Mouse (Mus musculus): ENCODE measurements around the gene Atrn.
A peak's percentile ranks its signal among the peaks of the same experiment; 100 is the strongest.

The Atrn gene

DNA sequence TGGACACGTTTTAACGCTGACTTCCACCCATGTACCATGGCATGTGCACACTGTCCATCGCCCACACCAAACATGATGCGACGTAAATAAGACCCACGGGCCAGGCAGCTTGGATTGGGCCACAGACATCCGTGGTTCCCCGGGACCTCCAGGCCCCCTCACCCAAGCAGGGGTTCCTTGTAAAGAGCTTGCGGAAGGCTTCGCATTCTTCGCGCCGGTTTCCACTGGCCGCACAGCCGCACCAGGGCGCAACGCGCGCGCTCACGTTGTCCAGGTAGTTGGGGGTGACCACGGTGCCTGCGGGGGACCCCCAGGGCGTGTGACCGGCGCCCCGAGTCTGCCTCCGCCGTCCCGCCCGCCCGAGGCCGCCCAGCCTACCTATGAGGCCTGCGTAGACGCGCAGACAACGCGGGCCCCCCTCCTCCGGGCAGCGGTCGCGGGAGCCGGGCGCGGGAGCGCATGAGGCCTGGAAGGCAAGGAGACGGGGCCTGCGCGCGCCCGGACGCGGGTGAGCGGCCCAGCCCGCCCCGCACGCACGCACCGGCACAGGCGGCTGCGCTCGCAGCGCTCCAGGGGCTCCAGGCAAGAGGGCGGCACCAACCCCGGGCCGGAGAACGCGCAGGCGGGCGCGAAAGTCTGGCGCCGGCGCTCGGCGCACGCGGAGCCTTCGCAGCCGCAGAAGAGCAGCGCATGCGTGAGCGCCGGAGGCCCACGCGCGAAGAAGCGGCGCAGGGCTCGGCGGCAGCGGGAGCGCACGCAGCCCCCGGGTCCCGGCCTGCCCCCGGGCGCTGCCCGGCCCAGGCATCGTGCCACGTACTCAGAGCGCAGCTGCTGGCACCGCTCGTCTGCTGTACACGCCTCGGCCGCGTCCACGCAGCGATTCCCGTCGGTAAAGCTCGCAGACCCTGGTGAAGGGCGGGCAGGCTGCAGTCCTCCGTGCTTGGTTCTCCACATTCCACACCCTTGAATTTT is 134.8 kb downstream of the Atrn start:
- DNase-seq (ENCODE audit: low spot score), result no peak

DNA sequence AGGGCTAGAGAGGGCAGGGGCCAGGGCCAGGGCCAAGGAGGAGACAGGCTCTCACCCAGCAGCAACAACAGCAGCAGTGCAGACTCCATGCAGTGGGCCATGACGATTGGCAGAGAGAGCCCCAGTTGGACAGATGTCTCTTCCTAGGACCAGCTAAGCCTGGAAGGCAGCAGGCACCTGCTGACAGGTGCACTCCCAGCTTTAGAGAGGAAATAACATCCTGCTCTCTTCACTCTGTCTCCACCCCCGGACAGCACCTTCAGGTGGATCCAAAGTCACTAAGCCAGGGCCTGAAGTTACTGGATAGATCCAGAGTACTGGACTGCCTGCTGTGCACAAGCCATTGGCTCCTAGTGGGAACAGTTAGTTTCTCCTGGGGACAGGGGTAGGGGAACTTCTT is 136.7 kb downstream of the Atrn start, which contains the start of gene Gfra4:
Gfra4 (minus strand) TSS at position 101 of the 400 bp plus-strand sequence.
- DNase-seq (ENCODE audit: low spot score), result no peak

DNA sequence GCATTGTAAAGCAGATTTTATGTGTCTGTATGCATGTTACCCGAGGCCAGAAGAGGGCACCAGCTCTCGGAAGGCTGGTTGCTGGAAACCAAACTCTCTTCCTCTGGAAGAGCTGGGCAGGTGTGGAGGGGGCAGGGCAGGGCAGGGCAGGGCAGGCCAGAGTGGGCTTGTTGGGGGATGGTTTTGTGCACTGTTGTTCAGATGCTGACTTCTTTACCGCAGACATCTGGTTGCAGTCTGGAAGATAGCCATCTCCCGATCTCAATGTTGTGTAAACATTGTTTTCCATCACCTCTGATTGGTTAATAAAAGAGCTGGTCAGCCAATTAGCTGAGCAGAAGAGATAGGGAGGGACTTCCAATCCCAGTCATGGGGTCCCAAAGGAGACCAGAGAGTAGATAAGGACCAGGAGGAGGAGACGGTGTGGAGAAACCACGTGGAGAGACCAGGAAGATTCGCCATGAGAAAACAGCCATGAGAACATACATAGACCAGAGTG is 138.1 kb downstream of the Atrn start:
- no peak for DNase-seq (ENCODE audit: low spot score)

DNA sequence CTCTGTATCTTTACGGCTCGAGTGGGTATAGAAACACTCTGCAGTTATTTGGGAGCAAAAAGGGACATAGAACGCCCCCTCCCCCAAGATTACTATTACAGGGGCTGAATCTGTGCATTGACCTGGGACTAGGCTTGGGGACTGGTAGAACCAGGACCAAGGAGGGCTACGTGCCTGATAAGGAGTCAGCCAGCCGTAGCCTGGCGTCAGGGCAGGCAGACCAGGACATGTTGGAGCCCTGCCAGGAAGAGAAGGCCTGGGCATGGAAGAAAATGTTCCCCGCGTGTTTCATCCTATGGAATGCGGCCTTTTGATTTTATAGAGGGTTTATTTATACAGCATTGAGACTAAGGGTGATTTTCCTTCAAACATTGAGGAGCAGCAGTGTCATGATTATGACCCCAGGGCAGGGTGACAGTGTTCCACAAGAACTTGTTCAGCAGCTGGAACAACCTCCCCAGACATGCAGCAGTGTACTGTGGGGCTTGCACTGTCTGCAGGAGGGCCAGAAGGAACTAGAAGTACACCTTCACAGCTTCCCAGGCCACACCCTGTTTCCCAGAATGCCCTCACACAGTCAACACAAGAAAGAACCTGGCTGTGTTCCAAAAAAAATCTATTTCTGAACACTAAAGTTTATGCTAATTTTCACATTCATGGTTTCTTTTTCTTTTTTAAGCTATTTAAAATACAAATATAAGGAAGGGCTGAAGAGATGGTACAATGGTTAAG is 138.9 kb downstream of the Atrn start:
- no peak for DNase-seq (ENCODE audit: low spot score)

DNA sequence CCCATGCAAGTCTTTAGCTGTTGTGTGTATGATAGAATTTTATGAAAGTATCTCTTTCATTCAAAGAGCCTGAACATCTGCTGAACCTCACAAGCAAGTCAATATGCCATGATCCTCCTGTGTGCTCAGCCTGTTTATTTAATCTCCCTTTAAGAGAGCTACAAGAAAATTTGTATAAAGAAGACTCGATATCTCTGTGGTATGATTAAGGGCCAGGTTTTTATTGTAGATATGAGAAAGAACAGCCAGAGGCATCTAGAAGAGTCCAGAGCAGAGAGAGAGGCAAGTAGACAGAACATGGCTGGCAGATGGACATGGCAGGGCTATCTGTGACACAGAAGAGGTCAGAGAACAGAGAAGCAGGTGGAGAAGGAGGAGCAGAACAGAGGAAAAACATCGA is 139.7 kb downstream of the Atrn start:
- no peak for DNase-seq (ENCODE audit: low spot score)

DNA sequence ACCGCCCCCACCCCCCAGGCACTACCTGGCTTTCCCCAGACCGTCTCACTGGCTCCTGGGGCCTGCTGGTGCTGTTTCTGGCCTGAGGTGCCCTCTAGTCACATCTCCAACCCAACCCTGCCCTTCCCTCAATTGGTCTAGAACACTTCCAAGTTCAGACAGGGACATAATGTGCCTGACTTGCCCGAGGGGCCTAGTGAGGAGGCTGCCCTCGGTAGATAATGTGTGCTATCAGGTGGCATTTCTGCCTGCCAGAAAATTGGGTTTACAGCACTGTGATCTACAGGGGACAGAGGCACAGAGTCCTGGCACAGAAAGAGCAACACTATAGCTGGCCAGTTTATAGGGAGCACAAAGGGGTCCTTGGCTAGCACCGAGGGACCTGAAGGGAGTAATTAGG is 145.7 kb downstream of the Atrn start:
- DNase-seq (ENCODE audit: low spot score), result peak; percentile 57

DNA sequence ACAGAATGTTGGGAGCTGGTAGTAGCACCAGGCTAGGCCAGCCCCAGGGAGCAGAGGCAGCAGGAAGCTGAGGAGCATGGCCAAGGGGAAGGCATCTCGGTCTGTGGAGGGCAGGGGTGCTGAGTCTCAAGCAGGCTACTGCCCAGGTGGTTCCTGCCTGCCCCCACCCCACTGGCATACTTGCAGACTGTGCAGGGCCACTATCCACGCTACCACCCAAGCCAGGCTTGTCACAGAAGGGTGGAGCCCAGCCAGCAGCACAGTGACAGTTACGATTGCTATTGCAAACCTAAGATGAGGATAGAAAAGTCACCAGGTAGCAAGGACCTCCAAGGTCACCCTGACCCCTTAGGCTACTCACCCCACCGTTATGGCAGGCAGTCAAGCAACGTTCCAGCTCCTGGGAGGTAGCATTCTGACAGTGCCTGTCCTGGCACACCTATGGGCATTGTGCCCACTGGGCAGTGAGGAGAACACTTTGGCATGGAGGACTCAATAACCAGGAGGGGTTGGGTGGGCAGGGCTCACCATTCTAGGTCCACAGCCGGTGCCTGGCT is 146.6 kb downstream of the Atrn start:
- no peak for DNase-seq (ENCODE audit: low spot score)

DNA sequence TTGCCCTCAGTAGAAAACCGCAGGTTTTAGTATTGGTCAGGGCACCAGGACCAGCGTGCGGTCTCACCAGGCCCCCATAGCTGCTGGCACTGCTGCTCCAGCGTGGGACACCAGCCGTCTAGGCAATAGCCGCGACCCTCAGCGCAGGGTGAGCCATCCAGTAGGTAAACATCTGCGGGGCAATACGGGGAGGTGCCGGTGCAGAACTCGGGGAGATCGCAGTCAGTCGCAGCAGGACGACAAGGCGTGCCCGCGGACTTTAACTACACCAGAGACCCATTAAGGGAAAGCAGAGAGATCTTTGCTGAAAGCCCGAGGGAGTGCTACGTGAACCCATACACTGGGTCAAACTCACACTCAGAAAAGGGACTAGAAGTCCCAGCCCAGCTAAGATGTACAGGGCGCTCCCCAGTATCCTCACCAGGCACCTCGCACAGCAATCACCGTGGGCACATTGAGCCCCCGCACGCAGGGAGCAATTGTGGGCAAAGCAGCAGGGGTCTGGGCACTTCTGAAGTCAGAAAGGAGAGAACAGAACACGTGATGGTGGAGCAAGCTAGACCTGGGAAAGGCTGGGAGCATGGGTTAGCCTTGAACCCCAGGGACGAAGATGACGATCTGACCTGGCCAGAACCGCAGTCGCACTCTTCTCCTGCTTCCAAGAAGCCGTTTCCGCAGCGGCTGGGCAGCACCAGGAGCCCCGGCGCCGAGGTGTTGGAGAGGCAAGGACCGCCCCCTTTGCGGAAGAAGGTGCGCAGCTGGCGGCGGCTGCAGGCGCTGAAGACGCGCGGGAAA is 147.8 kb downstream of the Atrn start:
- DNase-seq (ENCODE audit: low spot score), result no peak

DNA sequence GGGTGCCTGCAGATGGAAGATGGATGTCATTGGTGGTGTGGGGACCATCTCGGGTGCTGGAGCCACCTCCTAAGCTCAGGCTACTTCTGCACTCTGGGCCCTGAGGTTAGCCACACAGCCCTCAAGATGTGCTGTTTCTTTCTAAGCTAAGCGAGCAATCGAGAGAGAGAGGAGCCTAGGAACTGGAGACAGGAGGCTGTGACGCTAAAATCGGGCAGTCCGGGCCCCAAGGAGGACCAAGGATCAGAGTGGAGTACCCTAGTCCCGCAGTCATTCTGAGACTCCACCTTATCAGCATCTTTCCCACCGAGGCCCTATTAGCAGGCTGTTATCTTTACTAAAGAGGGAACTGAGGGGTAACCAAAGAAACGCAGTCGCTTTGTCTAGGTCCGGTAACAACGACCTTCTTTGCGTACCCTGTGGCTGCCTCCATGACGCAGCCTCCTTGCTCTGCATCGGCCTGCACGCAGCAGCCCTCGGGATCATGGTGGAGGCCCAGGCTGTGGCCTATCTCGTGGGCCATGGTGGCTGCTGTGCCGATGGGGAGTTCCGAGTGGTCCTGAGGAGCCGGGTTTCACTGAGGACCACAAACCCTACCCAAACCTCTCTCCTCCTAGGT is 148.5 kb downstream of the Atrn start:
- no peak for DNase-seq (ENCODE audit: low spot score)

DNA sequence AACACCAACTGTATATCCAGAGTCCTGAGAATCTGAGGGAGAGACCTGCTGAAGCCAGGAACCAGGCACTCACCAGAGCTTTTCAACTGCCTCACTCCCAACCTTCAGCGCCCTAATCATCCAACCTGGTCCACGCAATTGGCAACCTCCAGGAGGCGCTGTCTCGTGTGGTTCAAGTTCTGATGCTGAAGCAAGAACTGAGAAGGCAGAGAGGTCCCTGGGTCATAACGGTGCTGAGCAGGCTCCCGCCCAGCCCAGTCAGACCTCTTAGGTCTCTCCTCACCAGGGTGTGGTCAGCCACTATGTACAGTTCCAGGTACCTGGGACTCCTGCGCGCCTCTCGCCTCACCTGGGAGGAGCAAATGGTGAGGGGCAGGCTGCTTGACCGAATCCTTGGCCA is 149.3 kb downstream of the Atrn start:
- peak; percentile 69 for DNase-seq (ENCODE audit: low spot score)

DNA sequence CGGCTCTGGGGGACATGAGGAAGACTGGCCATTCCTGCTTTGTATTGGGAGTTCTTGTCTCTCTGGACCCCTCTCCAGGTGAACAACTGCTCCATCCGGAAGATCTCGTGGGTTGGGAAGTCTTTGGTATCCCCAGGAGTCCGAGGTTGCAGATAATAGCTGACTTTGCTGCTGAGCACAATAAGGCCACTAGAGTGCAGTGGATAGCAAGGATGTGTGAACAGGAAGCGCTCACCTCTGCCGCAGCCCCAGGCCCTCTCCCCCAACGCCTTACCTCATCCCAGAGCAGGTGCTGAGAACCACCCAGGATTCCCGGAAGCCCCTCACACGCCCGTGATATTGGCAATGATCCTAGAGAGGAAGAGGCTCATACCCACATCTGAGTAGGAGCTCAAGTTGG is 149.9 kb downstream of the Atrn start:
- DNase-seq (ENCODE audit: low spot score), result no peak

DNA sequence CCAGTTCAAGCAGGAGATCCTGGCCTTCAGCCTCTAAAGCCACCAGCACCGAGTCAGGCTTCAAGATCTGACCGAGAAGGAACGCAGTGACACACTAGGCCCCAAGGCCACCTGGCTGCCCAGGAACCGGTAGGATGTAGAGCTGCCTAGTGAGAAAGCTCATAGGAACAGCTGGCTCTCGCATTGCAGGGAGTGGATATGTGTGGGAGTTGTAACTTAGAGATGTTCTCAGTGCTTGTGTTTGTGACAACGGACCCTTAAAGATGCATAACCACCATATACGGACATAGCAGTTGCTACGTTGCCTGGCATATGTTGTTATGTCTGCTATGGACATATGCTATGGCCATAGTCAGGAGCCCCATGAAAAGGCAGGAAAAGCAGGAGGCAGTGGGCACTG is 152.4 kb downstream of the Atrn start:
- no peak for DNase-seq (ENCODE audit: low spot score)

DNA sequence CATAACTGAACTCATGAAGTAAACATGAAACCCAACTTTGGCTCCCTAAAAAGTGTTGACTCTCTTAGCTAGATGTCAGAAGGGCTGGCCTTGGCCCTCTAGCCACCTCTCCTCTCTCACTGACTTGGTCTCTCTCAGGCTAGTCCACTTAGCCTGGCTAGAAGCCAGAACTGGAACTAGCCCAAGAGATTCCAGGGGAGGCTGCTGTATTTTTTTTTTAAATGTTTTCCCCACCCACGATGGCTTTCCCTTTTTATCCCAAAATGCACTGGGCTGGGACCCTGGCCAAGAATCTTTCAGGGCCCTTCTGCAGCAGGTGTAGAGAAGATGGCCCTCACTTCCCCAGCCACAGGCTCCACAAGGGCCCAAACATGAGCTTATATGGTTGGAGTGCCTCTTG is 153.1 kb downstream of the Atrn start:
- no peak for DNase-seq (ENCODE audit: low spot score)

DNA sequence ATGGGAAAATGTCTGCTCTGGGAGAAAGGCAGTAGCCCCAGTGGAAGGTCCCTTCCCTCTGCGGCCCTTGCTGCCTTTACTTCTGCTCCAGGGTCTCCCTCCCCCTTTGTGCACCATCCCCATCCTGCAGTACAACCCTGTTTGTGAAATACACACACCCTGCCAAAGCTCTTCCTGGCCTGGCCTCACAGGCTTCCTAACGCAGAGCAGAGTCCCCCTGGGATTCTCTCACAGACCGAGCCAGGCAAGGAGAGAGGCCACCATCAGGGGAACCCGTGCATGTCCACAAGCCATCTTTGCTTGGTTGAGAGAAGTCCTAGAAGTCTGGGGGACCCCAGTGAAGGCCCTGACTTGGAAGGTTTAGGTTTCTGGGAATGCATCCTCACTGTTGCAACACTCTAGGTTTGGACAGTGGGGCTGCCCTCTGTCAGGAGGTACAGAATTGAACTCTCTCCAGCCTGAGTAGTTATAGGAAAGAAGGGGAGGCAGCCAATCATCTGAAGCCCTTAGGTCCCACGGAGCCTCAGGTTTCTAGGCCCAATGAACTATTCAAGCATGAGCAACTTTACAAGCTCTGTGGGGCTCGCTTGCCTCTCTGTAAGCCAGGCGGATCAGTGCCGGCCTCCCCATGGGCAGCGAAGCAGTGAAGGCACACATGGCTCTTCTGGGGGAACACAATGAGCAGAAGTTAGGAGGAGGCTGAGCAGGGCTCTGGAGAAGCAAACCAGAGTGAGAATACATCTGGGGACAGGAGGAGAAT is 153.7 kb downstream of the Atrn start:
- no peak for DNase-seq (ENCODE audit: low spot score)

DNA sequence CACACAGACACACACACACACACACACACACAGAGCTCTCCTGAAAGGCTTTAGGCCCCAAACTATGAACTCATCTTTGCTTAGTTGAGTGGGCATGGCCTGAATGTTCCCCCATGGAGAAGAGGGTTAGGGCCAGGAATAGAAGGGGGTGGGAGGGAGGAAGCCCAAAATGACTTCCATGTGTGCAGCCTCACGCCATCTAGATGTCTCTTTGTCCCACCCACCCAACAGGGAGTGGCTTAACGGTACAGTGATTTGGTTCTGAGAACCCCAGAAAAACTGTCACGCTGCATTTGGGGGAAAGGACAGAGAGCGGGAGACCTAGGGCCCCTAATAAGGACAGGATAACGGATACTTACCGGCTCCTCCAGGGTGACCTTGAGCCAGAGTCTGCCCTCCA is 154.5 kb downstream of the Atrn start:
- DNase-seq (ENCODE audit: low spot score), result no peak

DNA sequence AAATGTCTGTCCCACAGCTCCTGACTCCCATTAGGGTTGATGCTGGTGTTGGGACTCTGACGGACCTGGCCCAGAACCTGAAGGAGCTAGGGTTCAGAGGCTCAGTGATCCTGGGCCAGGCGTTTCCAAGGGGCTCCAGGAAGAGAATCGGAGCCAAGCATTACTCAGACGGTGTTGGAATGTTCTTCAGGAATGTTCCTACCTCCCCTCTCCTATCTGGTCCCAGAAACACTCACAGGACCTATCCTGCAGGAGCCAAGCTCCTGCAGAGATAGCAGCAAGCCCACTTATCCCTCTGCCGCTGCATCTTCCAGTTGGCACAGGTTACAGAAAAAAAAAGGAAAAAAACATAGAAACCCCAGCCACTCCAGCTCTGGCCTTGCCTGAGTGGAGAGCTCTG is 155.3 kb downstream of the Atrn start:
- DNase-seq (ENCODE audit: low spot score), result no peak

DNA sequence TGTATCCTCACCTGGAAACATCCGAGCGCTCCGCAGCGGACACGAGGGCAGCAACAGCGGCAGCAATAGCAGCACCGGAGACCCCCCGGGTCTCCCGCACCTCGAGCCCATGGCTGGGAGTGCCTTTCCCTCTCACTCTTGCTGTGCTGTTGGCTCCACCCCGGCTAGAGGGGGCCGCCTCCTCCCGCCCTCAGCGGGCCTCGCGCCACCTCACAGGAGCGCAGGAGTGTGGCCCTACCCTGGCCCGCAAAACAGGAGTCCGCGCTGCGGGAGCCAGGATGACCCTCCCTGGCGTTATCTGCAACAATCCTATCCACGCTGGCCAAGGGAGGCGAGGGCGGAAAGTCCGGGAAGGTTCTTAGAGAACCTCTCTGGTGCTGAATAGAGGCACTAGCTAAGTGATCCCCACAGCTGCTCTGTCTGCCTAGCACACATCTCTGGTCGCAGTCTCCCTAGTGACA is 157.1 kb downstream of the Atrn start, which contains the start of gene Adam33:
Adam33 (minus strand) TSS at position 411 of the 461 bp plus-strand sequence.
- no peak for DNase-seq (ENCODE audit: low spot score)

DNA sequence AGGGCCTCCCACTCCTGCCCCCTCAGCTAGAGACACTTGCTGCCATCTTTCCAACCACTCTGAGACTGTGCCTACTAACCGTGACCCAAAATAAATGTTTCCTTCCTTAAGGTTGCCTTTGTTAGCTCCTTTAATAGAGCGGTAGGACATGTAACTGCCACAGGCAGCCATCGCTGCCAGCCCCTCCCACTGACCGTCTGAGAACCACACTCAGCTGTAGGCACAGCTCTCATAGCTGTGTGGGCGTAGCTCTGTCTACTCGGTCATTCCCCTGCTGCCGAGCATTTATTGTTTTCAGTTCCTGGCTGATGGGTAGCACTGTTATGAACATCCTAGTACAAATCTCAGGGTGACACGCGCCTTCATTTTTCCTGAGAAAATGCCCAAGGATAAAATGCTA is 160.0 kb downstream of the Atrn start:
- no peak for DNase-seq (ENCODE audit: low spot score)

DNA sequence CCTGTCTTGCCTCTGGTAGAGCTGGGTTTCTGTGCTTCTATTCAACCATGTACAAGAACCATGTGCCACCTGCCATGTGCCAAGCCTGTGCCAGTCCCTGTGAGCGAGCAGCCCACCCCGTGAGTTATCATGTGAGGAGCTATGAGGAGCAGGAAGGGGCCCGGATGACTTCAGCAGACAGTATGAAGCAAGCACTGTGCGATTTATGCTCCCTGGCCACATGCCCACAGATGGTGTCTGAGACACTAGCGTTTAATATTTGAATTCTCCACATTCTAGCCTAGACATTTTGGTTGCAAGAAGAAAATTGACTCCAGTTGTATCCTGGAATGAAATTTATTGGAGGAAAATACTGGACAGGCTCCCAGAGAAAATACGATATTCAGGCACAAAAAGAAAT is 161.2 kb downstream of the Atrn start:
- no peak for DNase-seq (ENCODE audit: low spot score)

DNA sequence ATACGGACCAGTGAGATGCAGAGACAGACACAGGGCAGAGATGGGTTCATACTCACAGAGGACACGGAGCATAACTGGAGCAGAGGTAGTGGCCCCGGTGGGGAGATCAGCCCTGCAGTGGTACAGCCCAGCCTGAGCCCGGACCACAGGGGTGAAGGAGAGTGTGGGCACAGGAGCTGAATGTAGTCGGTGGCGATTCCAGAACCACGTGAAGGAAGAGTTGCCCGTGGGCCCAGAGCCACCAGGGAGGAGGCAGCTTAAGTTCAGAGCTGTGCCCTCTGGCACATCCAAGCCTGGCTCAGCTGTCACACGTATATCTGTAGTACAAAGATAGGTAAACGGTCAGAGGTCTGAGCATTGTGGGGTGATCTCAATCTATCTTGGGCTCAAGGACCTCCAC is 166.2 kb downstream of the Atrn start:
- DNase-seq (ENCODE audit: low spot score), result no peak
